Mouse (Mus musculus) MEL (cell line): ENCODE results near the gene Pdcd11. TPM values are rescaled to one million over a fixed set of nuclear protein-coding genes. Genes with fewer than 3 reads are reported as not detected.

Experiments used
- polyA plus RNA-seq, 2 experiments: library from polyadenylated mRNA; stranded (reverse) in 1 of 2; unstranded in 1 of 2; fragments of >175 nt in 1 of 2; fragments of >200 nt in 1 of 2; gene quantifications; 2 replicates each; pipeline versions ENCODE4 v1.2.1 to v1.2.4; 2012; ENCODE audit warnings: low replicate concordance in 2 of 2, low read depth in 1 of 2; ENCODE audit not compliant: insufficient read length in 2 of 2, insufficient read depth in 1 of 2, missing spikeins in 1 of 2
- total RNA-seq: library from RNA; depleted of rRNA; stranded (reverse); fragments of 300-350 nt; gene quantifications from 2 replicates; pipeline ENCODE4 v1.2.3, GENCODE M21; 2012; rRNA removed

Gene Pdcd11
- total and polyA plus RNA-seq, 3 experiments: 79.6 to 107 (median 81.8) TPM

Other genes with a start within 250 kb of the Pdcd11 start
- not detected in 2 replicates for gene Ina, start 76.1 kb upstream of the Pdcd11 start, total RNA-seq
- not detected for gene Ina, start 76.1 kb upstream of the Pdcd11 start, polyA plus RNA-seq
- gene Nt5c2, start 75.6 kb upstream of the Pdcd11 start, total RNA-seq: 64.6 and 65.0 TPM in 2 replicates
- 100 to 1,000 TPM; 147 to 455 TPM for gene Nt5c2, start 75.6 kb upstream of the Pdcd11 start, polyA plus RNA-seq
- gene Pcgf6, start 39.9 kb upstream of the Pdcd11 start, total RNA-seq: 29.0 and 31.1 TPM in 2 replicates
- 10 to 100 TPM in 1 of 2 experiments, not detected in 1; 47.5 TPM for gene Pcgf6, start 39.9 kb upstream of the Pdcd11 start, polyA plus RNA-seq
- 25.1 and 28.3 TPM in 2 replicates for gene Taf5, start 23.0 kb upstream of the Pdcd11 start, total RNA-seq
- 10 to 100 TPM; 22.8 to 74.3 TPM for gene Taf5, start 23.0 kb upstream of the Pdcd11 start, polyA plus RNA-seq
- gene Usmg5, start 121 bp upstream of the Pdcd11 start, total RNA-seq: 745 and 762 TPM in 2 replicates
- gene Usmg5, start 121 bp upstream of the Pdcd11 start, polyA plus RNA-seq: 100 to 1,000 TPM in 1 of 2 experiments, not detected in 1; 750 TPM
- 8.5 and 11.1 TPM in 2 replicates for gene Calhm2, start 47.5 kb downstream of the Pdcd11 start, total RNA-seq
- 10 to 100 TPM in 1 of 2 experiments, not detected in 1; 11.2 TPM for gene Calhm2, start 47.5 kb downstream of the Pdcd11 start, polyA plus RNA-seq
- not detected in 2 replicates for gene Calhm1, start 53.5 kb downstream of the Pdcd11 start, total RNA-seq
- under 1 TPM in 1 of 2 experiments, not detected in 1; 0.06 TPM for gene Calhm1, start 53.5 kb downstream of the Pdcd11 start, polyA plus RNA-seq
- gene Calhm3, start 67.0 kb downstream of the Pdcd11 start, total RNA-seq: not detected in 2 replicates
- not detected for gene Calhm3, start 67.0 kb downstream of the Pdcd11 start, polyA plus RNA-seq
- gene Neurl1a, start 88.1 kb downstream of the Pdcd11 start, total RNA-seq: not detected in 2 replicates
- under 1 TPM in 1 of 2 experiments, not detected in 1; 0.03 TPM for gene Neurl1a, start 88.1 kb downstream of the Pdcd11 start, polyA plus RNA-seq